Comparison of ENCODE assay signal across 28 mouse cellular contexts in genomic region chr19:15230129-15230927, GRCm38 (mm10).
DNase-seq lines count a peak whose midpoint lies in the region; ATAC-seq and TF ChIP-seq lines count a peak whose summit lies in the region.
"Had no signal": no experiment of that assay in that cellular context is flagged by ENCODE, and none has a peak within 500 bp of the region (broad histone marks: within the 10 kb centered on the region; RNA-seq: fewer than 3 reads in every experiment).

No protein-coding gene starts in this region.

- 55% methylated on average over 2 of the region's 2 CpGs for WGBS in midbrain, embryonic 13.5 days
- WGBS in midbrain, embryonic 11.5 days = 74% methylated on average over 2 of the region's 2 CpGs
- WGBS in forebrain, embryonic 13.5 days = 36% methylated on average over 2 of the region's 2 CpGs
- WGBS in hindbrain, embryonic 16.5 days = 50% methylated on average over 2 of the region's 2 CpGs
- 40% methylated on average over 2 of the region's 2 CpGs for WGBS in neural tube, embryonic 15.5 days

- peak; percentile 43; the same call in 1 of the 2 replicates for ATAC-seq in midbrain, embryonic 13.5 days
- no peak for ATAC-seq in midbrain, embryonic 11.5 days (ENCODE audit: low FRiP score)
- peak; percentile 85 for ATAC-seq in forebrain, embryonic 13.5 days
- ATAC-seq in hindbrain, embryonic 16.5 days = peak; percentile 72
- peak; percentile 47; the same call in 1 of the 2 replicates for ATAC-seq in neural tube, embryonic 15.5 days (ENCODE audit: low FRiP score)
- ATAC-seq: intestine, embryonic 16.5 days; liver, embryonic 12.5 days; Patski had no signal

- no peak for TF ChIP-seq CTCF in left cerebral cortex, adult 2 months (IDR thresholded peaks at IDR 0.05)

- DNase-seq in midbrain, embryonic 11.5 days (ENCODE audit: low spot score, missing footprints) = no peak
- DNase-seq in left cerebral cortex, adult 2 months (ENCODE audit: extremely low spot score in 1 of 2, low spot score in 2 of 2) = no peak
- DNase-seq in gastrocnemius, adult 18-20 months (ENCODE audit: low spot score) = no peak
- no peak for DNase-seq in gastrocnemius, postnatal 25 days
- DNase-seq: B cell, adult 2 months; cerebellum, adult 2 months; cerebellum, postnatal 25 days; gastrocnemius, adult 2 months; heart, adult 11 months; kidney, adult 9 months; kidney, postnatal 14 days; lung, adult 18-20 months; lung, postnatal 10 days; thymus, postnatal 14 days had no signal

- no peak overlapping the region for H3K27ac ChIP-seq in midbrain, embryonic 13.5 days
- H3K27ac ChIP-seq in midbrain, embryonic 11.5 days (ENCODE audit: low read depth, low read length) = no peak overlapping the region
- no peak overlapping the region for H3K27ac ChIP-seq in forebrain, embryonic 13.5 days
- no peak overlapping the region for H3K27ac ChIP-seq in hindbrain, embryonic 16.5 days (ENCODE audit: low read depth, low read length)
- no peak overlapping the region for H3K27ac ChIP-seq in neural tube, embryonic 15.5 days (replicated peaks)
- no peak overlapping the region for H3K27ac ChIP-seq in left cerebral cortex, adult 2 months
- H3K27ac ChIP-seq: embryonic facial prominence, embryonic 12.5 days; gastrocnemius, adult 2 months; layer of hippocampus, adult 2 months; limb, embryonic 13.5 days; liver, embryonic 12.5 days; midbrain, embryonic 12.5 days had no signal

- no peak overlapping the region for H3K9ac ChIP-seq in midbrain, embryonic 13.5 days (replicated peaks)
- no peak overlapping the region for H3K9ac ChIP-seq in midbrain, embryonic 11.5 days (ENCODE audit: low read length)
- H3K9ac ChIP-seq in forebrain, embryonic 13.5 days = no peak overlapping the region
- H3K9ac ChIP-seq in hindbrain, embryonic 16.5 days (ENCODE audit: low read depth, low read length) = no peak overlapping the region
- no peak overlapping the region for H3K9ac ChIP-seq in neural tube, embryonic 15.5 days (replicated peaks)
- H3K9ac ChIP-seq: embryonic facial prominence, embryonic 12.5 days; limb, embryonic 13.5 days; liver, embryonic 12.5 days; midbrain, embryonic 12.5 days had no signal

- H3K36me3 ChIP-seq in midbrain, embryonic 13.5 days = no peaks in the 10 kb centered on the region
- H3K36me3 ChIP-seq in midbrain, embryonic 11.5 days (ENCODE audit: control insufficient read depth, insufficient read depth, low read length) = no peaks in the 10 kb centered on the region
- H3K36me3 ChIP-seq in forebrain, embryonic 13.5 days (ENCODE audit: poor library complexity, severe bottlenecking) = no peaks in the 10 kb centered on the region
- H3K36me3 ChIP-seq in hindbrain, embryonic 16.5 days (ENCODE audit: control insufficient read depth, insufficient read depth, low read length) = no peaks in the 10 kb centered on the region
- no peaks in the 10 kb centered on the region for H3K36me3 ChIP-seq in neural tube, embryonic 15.5 days
- H3K36me3 ChIP-seq: embryonic facial prominence, embryonic 12.5 days; G1E; limb, embryonic 13.5 days; liver, embryonic 12.5 days; midbrain, embryonic 12.5 days had no signal

- H3K9me3 ChIP-seq in midbrain, embryonic 13.5 days = no peaks in the 10 kb centered on the region
- H3K9me3 ChIP-seq in midbrain, embryonic 11.5 days (ENCODE audit: control insufficient read depth, low read length) = no peaks in the 10 kb centered on the region
- peaks cover 5% of the 10 kb centered on the region; the same call in 1 of the 2 replicates for H3K9me3 ChIP-seq in forebrain, embryonic 13.5 days (replicated peaks)
- no peaks in the 10 kb centered on the region for H3K9me3 ChIP-seq in hindbrain, embryonic 16.5 days (ENCODE audit: control insufficient read depth, low read length)
- H3K9me3 ChIP-seq in neural tube, embryonic 15.5 days (replicated peaks) = no peaks in the 10 kb centered on the region
- H3K9me3 ChIP-seq: embryonic facial prominence, embryonic 12.5 days; G1E; limb, embryonic 13.5 days; liver, embryonic 12.5 days; midbrain, embryonic 12.5 days had no signal

- no peak overlapping the region for H3K4me2 ChIP-seq in midbrain, embryonic 13.5 days (replicated peaks)
- H3K4me2 ChIP-seq in midbrain, embryonic 11.5 days = no peak overlapping the region
- no peak overlapping the region for H3K4me2 ChIP-seq in forebrain, embryonic 13.5 days
- H3K4me2 ChIP-seq in hindbrain, embryonic 16.5 days (ENCODE audit: low read length) = no peak overlapping the region
- H3K4me2 ChIP-seq in neural tube, embryonic 15.5 days = no peak overlapping the region
- H3K4me2 ChIP-seq: embryonic facial prominence, embryonic 12.5 days; heart, embryonic 11.5 days; limb, embryonic 13.5 days; liver, embryonic 12.5 days; midbrain, embryonic 12.5 days had no signal

- intact Hi-C loops in left cerebral cortex, adult 2 months (cut with DNase I) = no loop called here

- H3K4me1 ChIP-seq in midbrain, embryonic 13.5 days (replicated peaks) = peaks cover 4% of the 10 kb centered on the region; the same call in 1 of the 2 replicates
- H3K4me1 ChIP-seq in midbrain, embryonic 11.5 days (ENCODE audit: control insufficient read depth, insufficient read depth, low read length) = no peaks in the 10 kb centered on the region
- H3K4me1 ChIP-seq in forebrain, embryonic 13.5 days = peaks cover 8% of the 10 kb centered on the region
- no peaks in the 10 kb centered on the region for H3K4me1 ChIP-seq in hindbrain, embryonic 16.5 days (ENCODE audit: control insufficient read depth, insufficient read depth, low read depth, low read length)
- H3K4me1 ChIP-seq in neural tube, embryonic 15.5 days = no peaks in the 10 kb centered on the region
- H3K4me1 ChIP-seq: embryonic facial prominence, embryonic 12.5 days; limb, embryonic 13.5 days; liver, embryonic 12.5 days; midbrain, embryonic 12.5 days had no signal

- H3K27me3 ChIP-seq in midbrain, embryonic 13.5 days = no peaks in the 10 kb centered on the region
- no peaks in the 10 kb centered on the region for H3K27me3 ChIP-seq in midbrain, embryonic 11.5 days (ENCODE audit: control insufficient read depth, insufficient read depth, low read length)
- no peaks in the 10 kb centered on the region; the same call in 1 of the 2 replicates for H3K27me3 ChIP-seq in forebrain, embryonic 13.5 days
- no peaks in the 10 kb centered on the region for H3K27me3 ChIP-seq in hindbrain, embryonic 16.5 days (replicated peaks; ENCODE audit: control insufficient read depth, insufficient read depth, low read length)
- H3K27me3 ChIP-seq in neural tube, embryonic 15.5 days (replicated peaks) = no peaks in the 10 kb centered on the region
- H3K27me3 ChIP-seq: CH12.LX; embryonic facial prominence, embryonic 12.5 days; limb, embryonic 13.5 days; liver, embryonic 12.5 days; midbrain, embryonic 12.5 days had no signal

- no peak overlapping the region for H3K4me3 ChIP-seq in midbrain, embryonic 13.5 days (replicated peaks)
- H3K4me3 ChIP-seq in midbrain, embryonic 11.5 days (ENCODE audit: low read depth, low read length) = no peak overlapping the region
- H3K4me3 ChIP-seq in forebrain, embryonic 13.5 days = no peak overlapping the region
- no peak overlapping the region for H3K4me3 ChIP-seq in hindbrain, embryonic 16.5 days (ENCODE audit: low read length)
- no peak overlapping the region for H3K4me3 ChIP-seq in neural tube, embryonic 15.5 days (replicated peaks)
- no peak overlapping the region for H3K4me3 ChIP-seq in left cerebral cortex, adult 2 months
- H3K4me3 ChIP-seq: embryonic facial prominence, embryonic 12.5 days; gastrocnemius, adult 2 months; layer of hippocampus, adult 2 months; limb, embryonic 13.5 days; liver, embryonic 12.5 days; midbrain, embryonic 12.5 days had no signal
